Comparison of ENCODE assay signal across 10 mouse cellular contexts in genomic region chr7:24906551-24906950, GRCm38 (mm10). TPM values are rescaled to one million over a fixed set of nuclear protein-coding genes. Genes with fewer than 3 reads are reported as not detected.
DNase-seq lines count a peak whose midpoint lies in the region; ATAC-seq and TF ChIP-seq lines count a peak whose summit lies in the region.
"Had no signal": no experiment of that assay in that cellular context is flagged by ENCODE, and none has a peak within 500 bp of the region (broad histone marks: within the 10 kb centered on the region; RNA-seq: fewer than 3 reads in every experiment).

No protein-coding gene starts in this region.

- no peaks in the 10 kb centered on the region for H3K9me3 ChIP-seq in heart, embryonic 13.5 days
- no peaks in the 10 kb centered on the region for H3K9me3 ChIP-seq in midbrain, postnatal 0 days (ENCODE audit: low read length)
- H3K9me3 ChIP-seq in midbrain, embryonic 16.5 days (replicated peaks; ENCODE audit: control insufficient read depth, low read length, poor library complexity, severe bottlenecking), result no peaks in the 10 kb centered on the region
- H3K9me3 ChIP-seq in limb, embryonic 10.5 days (replicated peaks), result no peaks in the 10 kb centered on the region

- DNase-seq in heart, adult 11 months, result no peak
- DNase-seq in midbrain, postnatal 0 days (ENCODE audit: low spot score), result no peak
- DNase-seq in limb, embryonic 10.5 days (ENCODE audit: low spot score), result no peak
- DNase-seq in thymus, postnatal 25 days, result peak; percentile 70
- DNase-seq in yolk sac, embryonic 10.5 days (ENCODE audit: low spot score), result no peak
- no peak for DNase-seq in adrenal gland, postnatal 4 days (ENCODE audit: low spot score in 2 of 2)
- DNase-seq: lung, adult 2 months had no signal

- H3K36me3 ChIP-seq in heart, embryonic 13.5 days, result peaks cover 41% of the 10 kb centered on the region
- peaks cover 24% of the 10 kb centered on the region for H3K36me3 ChIP-seq in midbrain, postnatal 0 days (ENCODE audit: insufficient read depth, low read length)
- H3K36me3 ChIP-seq in midbrain, embryonic 16.5 days (ENCODE audit: control insufficient read depth, insufficient read depth, low read length), result peaks cover 2% of the 10 kb centered on the region
- peaks cover 26% of the 10 kb centered on the region for H3K36me3 ChIP-seq in limb, embryonic 10.5 days

- no peak overlapping the region for H3K27ac ChIP-seq in heart, embryonic 13.5 days (replicated peaks)
- no peak overlapping the region for H3K27ac ChIP-seq in midbrain, postnatal 0 days (ENCODE audit: low read depth, low read length)
- H3K27ac ChIP-seq in midbrain, embryonic 16.5 days (ENCODE audit: low read length), result no peak overlapping the region
- H3K27ac ChIP-seq in limb, embryonic 10.5 days, result peak overlapping the region; percentile 80

- H3K27me3 ChIP-seq in heart, embryonic 13.5 days (replicated peaks), result no peaks in the 10 kb centered on the region
- no peaks in the 10 kb centered on the region for H3K27me3 ChIP-seq in midbrain, postnatal 0 days (ENCODE audit: insufficient read depth, low read length)
- H3K27me3 ChIP-seq in midbrain, embryonic 16.5 days (ENCODE audit: control insufficient read depth, insufficient read depth, low read depth, low read length), result no peaks in the 10 kb centered on the region
- no peaks in the 10 kb centered on the region for H3K27me3 ChIP-seq in limb, embryonic 10.5 days (ENCODE audit: low read depth, poor library complexity, severe bottlenecking)

- peaks cover 47% of the 10 kb centered on the region for H3K4me1 ChIP-seq in heart, embryonic 13.5 days
- H3K4me1 ChIP-seq in midbrain, postnatal 0 days (ENCODE audit: insufficient read depth, low read length), result no peaks in the 10 kb centered on the region; the same call in 1 of the 2 replicates
- H3K4me1 ChIP-seq in midbrain, embryonic 16.5 days (ENCODE audit: control insufficient read depth, insufficient read depth, low read length), result peaks cover 29% of the 10 kb centered on the region
- H3K4me1 ChIP-seq in limb, embryonic 10.5 days, result peaks cover 56% of the 10 kb centered on the region

- TF ChIP-seq CTCF in midbrain, postnatal 0 days (IDR thresholded peaks at IDR 0.05), result no peak

- ATAC-seq in heart, embryonic 13.5 days (ENCODE audit: extremely low read depth, insufficient number of reproducible peaks, low FRiP score, low TSS enrichment), result no peak
- ATAC-seq in midbrain, postnatal 0 days (ENCODE audit: low FRiP score), result no peak
- no peak for ATAC-seq in midbrain, embryonic 16.5 days

- H3K9ac ChIP-seq in heart, embryonic 13.5 days, result peak overlapping the region; percentile 33
- 0 out of 2 replicates have a peak overlapping the region, but pooled peaks have one; percentile 29 for H3K9ac ChIP-seq in midbrain, postnatal 0 days (replicated peaks; ENCODE audit: low read length, poor library complexity, severe bottlenecking)
- H3K9ac ChIP-seq in midbrain, embryonic 16.5 days (ENCODE audit: low read depth, low read length), result no peak overlapping the region

- peak overlapping the region; percentile 30 for H3K4me2 ChIP-seq in heart, embryonic 13.5 days
- H3K4me2 ChIP-seq in midbrain, postnatal 0 days (ENCODE audit: low read depth, low read length, poor library complexity, severe bottlenecking), result no peak overlapping the region
- H3K4me2 ChIP-seq in midbrain, embryonic 16.5 days (ENCODE audit: low read length), result no peak overlapping the region

- H3K4me3 ChIP-seq in heart, embryonic 13.5 days, result no peak overlapping the region
- no peak overlapping the region for H3K4me3 ChIP-seq in midbrain, postnatal 0 days (ENCODE audit: low read depth, low read length)
- H3K4me3 ChIP-seq in midbrain, embryonic 16.5 days (ENCODE audit: low read depth, low read length), result no peak overlapping the region
- peak overlapping the region; percentile 35 for H3K4me3 ChIP-seq in limb, embryonic 10.5 days

- WGBS in heart, embryonic 13.5 days, result 18% methylated on average over 6 of the region's 6 CpGs
- WGBS in midbrain, postnatal 0 days, result 41% methylated on average over 6 of the region's 6 CpGs
- 42% methylated on average over 6 of the region's 6 CpGs for WGBS in midbrain, embryonic 16.5 days
- WGBS in limb, embryonic 10.5 days, result 33% methylated on average over 6 of the region's 6 CpGs

RNA-seq across cellular contexts. Expression of gene Arhgef1, which starts 3.8 kb away (rescaled TPM):
- 59.0 and 64.0 TPM in 2 replicates for polyA plus RNA-seq in heart, embryonic 13.5 days (2015; fragmentation: Nextera tagmentation; extraction: Ambion mirVana)
- 19.1 and 27.5 TPM in 2 replicates for total RNA-seq in midbrain, postnatal 0 days (2014; rRNA removed)
- polyA plus RNA-seq in midbrain, postnatal 0 days (2015; fragmentation: Nextera tagmentation; extraction: Ambion mirVana), result 29.0 and 33.0 TPM in 2 replicates
- 52.2 and 53.0 TPM in 2 replicates for polyA plus RNA-seq in midbrain, embryonic 16.5 days (2015; fragmentation: Nextera tagmentation; extraction: Ambion mirVana)
- 77.1 and 100 TPM in 2 replicates for polyA plus RNA-seq in limb, embryonic 10.5 days (2016; fragmentation: Nextera tagmentation; extraction: Ambion mirVana)
- total RNA-seq in adrenal gland, postnatal 4 days (2021), result 100 to 1,000 TPM; 159 to 161 TPM

RNA-seq across cellular contexts. Expression of gene Cd79a, which starts 9.4 kb away (rescaled TPM):
- polyA plus RNA-seq in heart, embryonic 13.5 days (2015; fragmentation: Nextera tagmentation; extraction: Ambion mirVana), result 0.25 and 0.39 TPM in 2 replicates
- 0.27 and 0.42 TPM in 2 replicates for total RNA-seq in midbrain, postnatal 0 days (2014; rRNA removed)
- polyA plus RNA-seq in midbrain, postnatal 0 days (2015; fragmentation: Nextera tagmentation; extraction: Ambion mirVana), result 0.82 and 0.85 TPM in 2 replicates
- polyA plus RNA-seq in midbrain, embryonic 16.5 days (2015; fragmentation: Nextera tagmentation; extraction: Ambion mirVana), result 0.29 and 0.47 TPM in 2 replicates
- 0.31 and 0.36 TPM in 2 replicates for polyA plus RNA-seq in limb, embryonic 10.5 days (2016; fragmentation: Nextera tagmentation; extraction: Ambion mirVana)
- total RNA-seq in adrenal gland, postnatal 4 days (2021), result 1 to 10 TPM; 1.1 to 3.2 TPM

RNA-seq across cellular contexts. Expression of gene Rps19, which starts 22.4 kb away (rescaled TPM):
- polyA plus RNA-seq in heart, embryonic 13.5 days (2015; fragmentation: Nextera tagmentation; extraction: Ambion mirVana), result 1,220 and 1,401 TPM in 2 replicates
- 364 and 448 TPM in 2 replicates for total RNA-seq in midbrain, postnatal 0 days (2014; rRNA removed)
- 1,202 and 1,286 TPM in 2 replicates for polyA plus RNA-seq in midbrain, postnatal 0 days (2015; fragmentation: Nextera tagmentation; extraction: Ambion mirVana)
- 968 and 1,058 TPM in 2 replicates for polyA plus RNA-seq in midbrain, embryonic 16.5 days (2015; fragmentation: Nextera tagmentation; extraction: Ambion mirVana)
- 2,143 and 2,281 TPM in 2 replicates for polyA plus RNA-seq in limb, embryonic 10.5 days (2016; fragmentation: Nextera tagmentation; extraction: Ambion mirVana)
- 1,000 to 10,000 TPM; 1,415 to 1,431 TPM for total RNA-seq in adrenal gland, postnatal 4 days (2021)

RNA-seq across cellular contexts. Expression of gene Dmrtc2, which starts 36.7 kb away (rescaled TPM):
- 0.08 TPM in 1 of 2 replicates, not detected in the other for polyA plus RNA-seq in heart, embryonic 13.5 days (2015; fragmentation: Nextera tagmentation; extraction: Ambion mirVana)
- 0.11 TPM in 1 of 2 replicates, not detected in the other for total RNA-seq in midbrain, postnatal 0 days (2014; rRNA removed)
- 0.31 and 0.70 TPM in 2 replicates for polyA plus RNA-seq in midbrain, postnatal 0 days (2015; fragmentation: Nextera tagmentation; extraction: Ambion mirVana)
- polyA plus RNA-seq in midbrain, embryonic 16.5 days (2015; fragmentation: Nextera tagmentation; extraction: Ambion mirVana), result 0.25 TPM in 1 of 2 replicates, not detected in the other
- not detected in 2 replicates for polyA plus RNA-seq in limb, embryonic 10.5 days (2016; fragmentation: Nextera tagmentation; extraction: Ambion mirVana)
- under 1 TPM in 1 of 2 experiments, not detected in 1; 0.17 TPM for total RNA-seq in adrenal gland, postnatal 4 days (2021)
- total RNA-seq: MEL had no signal
- polyA plus RNA-seq: lung, adult 2 months had no signal

RNA-seq across cellular contexts. Expression of gene Lypd4, which starts 36.8 kb away (rescaled TPM):
- polyA plus RNA-seq in heart, embryonic 13.5 days (2015; fragmentation: Nextera tagmentation; extraction: Ambion mirVana), result not detected in 2 replicates
- 0.19 TPM in 1 of 2 replicates, not detected in the other for total RNA-seq in midbrain, postnatal 0 days (2014; rRNA removed)
- polyA plus RNA-seq in midbrain, postnatal 0 days (2015; fragmentation: Nextera tagmentation; extraction: Ambion mirVana), result 0.16 and 0.28 TPM in 2 replicates
- polyA plus RNA-seq in midbrain, embryonic 16.5 days (2015; fragmentation: Nextera tagmentation; extraction: Ambion mirVana), result 0.26 TPM in 1 of 2 replicates, not detected in the other
- polyA plus RNA-seq in limb, embryonic 10.5 days (2016; fragmentation: Nextera tagmentation; extraction: Ambion mirVana), result not detected in 2 replicates
- not detected for total RNA-seq in adrenal gland, postnatal 4 days (2021)
- total RNA-seq: MEL had no signal
- polyA plus RNA-seq: lung, adult 2 months had no signal
